Mouse (Mus musculus): ENCODE measurements around the gene Npepl1. TPM values are rescaled to one million over a fixed set of nuclear protein-coding genes. Genes with fewer than 3 reads are reported as not detected.

Gene Npepl1
- polyA plus RNA-seq, 1 experiment from 2014 or later, result 44.5 TPM

- Histone ChIP-seq H3K27ac (replicated peaks in 1 of 2; ENCODE audit: control insufficient read depth in 1 of 2, insufficient read depth in 1 of 2, low read depth in 2 of 2, low read length in 2 of 2) (no peak overlapping the region), H3K4me1 (ENCODE audit: control insufficient read depth in 2 of 2, insufficient read depth in 2 of 2, low read length in 2 of 2) (peaks cover 14 to 25% of the 10 kb centered on the region in 2 experiments), H3K9ac (ENCODE audit: low read length) (no peak overlapping the region), H3K4me2 (ENCODE audit: low read length) (no peak overlapping the region), H3K27me3 (ENCODE audit: control insufficient read depth, insufficient read depth, low read length) (no peaks in the 10 kb centered on the region), H3K4me3 (ENCODE audit: control insufficient read depth in 1 of 2, insufficient read depth in 1 of 2, low read depth in 1 of 2, low read length in 2 of 2) (no peak overlapping the region), H3K9me3 (ENCODE audit: control insufficient read depth, low read length) (no peaks in the 10 kb centered on the region), H3K36me3 (ENCODE audit: control insufficient read depth, insufficient read depth, low read length) (no peaks in the 10 kb centered on the region)
- WGBS, result 69% methylated on average over 5 of the region's 5 CpGs
- ATAC-seq (ENCODE audit: insufficient number of reproducible peaks, insufficient read depth, low FRiP score, low read depth), result no peak
These were observed 36.9 kb upstream of the Npepl1 start for GRCm38 (mm10) chr2:174073156-174073790.

GRCm38 (mm10) chr2:174074621-174075020 is 35.5 kb upstream of the Npepl1 start:
- 0% methylated on average over 8 of the region's 13 CpGs for WGBS

GRCm38 (mm10) chr2:174075072-174075570 is 35.0 kb upstream of the Npepl1 start:
- no peak for ATAC-seq (ENCODE audit: insufficient number of reproducible peaks, insufficient read depth, low FRiP score, low read depth)

More at GRCm38 (mm10) chr2:174074621-174075020, 35.5 kb upstream of the Npepl1 start:
- Histone ChIP-seq H3K9ac (ENCODE audit: low read length) (peak overlapping the region; percentile 96), H3K27me3 (ENCODE audit: control insufficient read depth, insufficient read depth, low read length) (no peaks in the 10 kb centered on the region), H3K4me1 (ENCODE audit: control insufficient read depth in 2 of 2, insufficient read depth in 2 of 2, low read length in 2 of 2) (peaks cover 14 to 27% of the 10 kb centered on the region in 2 experiments), H3K27ac (replicated peaks in 1 of 2; ENCODE audit: control insufficient read depth in 1 of 2, insufficient read depth in 1 of 2, low read depth in 2 of 2, low read length in 2 of 2) (peak overlapping the region; percentile 16 to 87; a peak in 2 of 4 replicates), H3K9me3 (ENCODE audit: control insufficient read depth, low read length) (no peaks in the 10 kb centered on the region), H3K36me3 (ENCODE audit: control insufficient read depth, insufficient read depth, low read length) (no peaks in the 10 kb centered on the region), H3K4me2 (ENCODE audit: low read length) (peak overlapping the region; percentile 98), H3K4me3 (ENCODE audit: control insufficient read depth in 1 of 2, insufficient read depth in 1 of 2, low read depth in 1 of 2, low read length in 2 of 2) (peak overlapping the region; percentile 50 to 97)
- ATAC-seq (ENCODE audit: insufficient number of reproducible peaks, insufficient read depth, low FRiP score, low read depth), result no peak

GRCm38 (mm10) chr2:174075673-174076432 is 34.3 kb upstream of the Npepl1 start, which contains the start of gene Stx16:
Gene Stx16, plus strand, starts transcription at chr2:174076308.
- H3K9me3 ChIP-seq (ENCODE audit: control insufficient read depth, low read length), result no peaks in the 10 kb centered on the region
- H3K36me3 ChIP-seq (ENCODE audit: control insufficient read depth, insufficient read depth, low read length), result no peaks in the 10 kb centered on the region
- no peaks in the 10 kb centered on the region for H3K27me3 ChIP-seq (ENCODE audit: control insufficient read depth, insufficient read depth, low read length)
- ATAC-seq (ENCODE audit: insufficient number of reproducible peaks, insufficient read depth, low FRiP score, low read depth), result peak; percentile 95
- H3K9ac ChIP-seq (ENCODE audit: low read length), result peak within 1 kb of the TSS; percentile 96
- H3K27ac ChIP-seq (replicated peaks in 1 of 2; ENCODE audit: control insufficient read depth in 1 of 2, insufficient read depth in 1 of 2, low read depth in 2 of 2, low read length in 2 of 2), result peak within 1 kb of the TSS; percentile 87 to 97
- H3K4me3 ChIP-seq (ENCODE audit: control insufficient read depth in 1 of 2, insufficient read depth in 1 of 2, low read depth in 1 of 2, low read length in 2 of 2), result peak within 1 kb of the TSS; percentile 95 to 97
- H3K4me2 ChIP-seq (ENCODE audit: low read length), result peak within 1 kb of the TSS; percentile 98
- H3K4me1 ChIP-seq (ENCODE audit: control insufficient read depth in 2 of 2, insufficient read depth in 2 of 2, low read length in 2 of 2), result peaks cover 14 to 27% of the 10 kb centered on the region in 2 experiments
- WGBS, result under 1% methylated on average over 32 of the region's 32 CpGs

More at GRCm38 (mm10) chr2:174075072-174075570, 35.0 kb upstream of the Npepl1 start:
- H3K4me1 ChIP-seq (ENCODE audit: control insufficient read depth in 2 of 2, insufficient read depth in 2 of 2, low read length in 2 of 2), result peaks cover 14 to 27% of the 10 kb centered on the region in 2 experiments
- peak overlapping the region; percentile 73 to 87 for H3K27ac ChIP-seq (replicated peaks in 1 of 2; ENCODE audit: control insufficient read depth in 1 of 2, insufficient read depth in 1 of 2, low read depth in 2 of 2, low read length in 2 of 2)
- no peaks in the 10 kb centered on the region for H3K36me3 ChIP-seq (ENCODE audit: control insufficient read depth, insufficient read depth, low read length)
- no peaks in the 10 kb centered on the region for H3K27me3 ChIP-seq (ENCODE audit: control insufficient read depth, insufficient read depth, low read length)
- H3K9me3 ChIP-seq (ENCODE audit: control insufficient read depth, low read length), result no peaks in the 10 kb centered on the region
- peak overlapping the region; percentile 96 for H3K9ac ChIP-seq (ENCODE audit: low read length)
- peak overlapping the region; percentile 98 for H3K4me2 ChIP-seq (ENCODE audit: low read length)
- 2% methylated on average over 22 of the region's 22 CpGs for WGBS
- H3K4me3 ChIP-seq (ENCODE audit: control insufficient read depth in 1 of 2, insufficient read depth in 1 of 2, low read depth in 1 of 2, low read length in 2 of 2), result peak overlapping the region; percentile 50 to 97

DNA sequence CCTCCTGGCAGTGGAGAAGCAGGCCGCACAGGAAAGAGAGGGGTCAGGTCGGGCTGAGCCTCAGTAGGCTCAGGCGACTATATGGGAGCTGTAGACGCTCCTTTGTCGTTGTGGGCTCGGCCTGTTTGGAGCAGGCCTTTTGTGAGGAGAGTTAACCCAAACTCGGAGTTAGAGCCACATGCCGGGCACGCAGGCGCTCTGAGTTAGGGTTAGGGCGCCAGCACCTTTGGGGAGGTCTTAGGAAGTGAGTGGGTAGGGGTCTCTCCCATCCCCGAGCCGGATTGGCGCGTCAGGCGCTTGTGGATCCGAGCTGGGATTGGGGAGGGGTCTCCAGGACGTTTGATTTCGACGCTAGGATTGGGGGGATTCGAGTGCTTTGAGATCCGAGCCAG is 33.7 kb upstream of the Npepl1 start:
- peak overlapping the region; percentile 98 for H3K4me2 ChIP-seq (ENCODE audit: low read length)
- no peaks in the 10 kb centered on the region for H3K9me3 ChIP-seq (ENCODE audit: control insufficient read depth, low read length)
- peaks cover 14 to 27% of the 10 kb centered on the region in 2 experiments for H3K4me1 ChIP-seq (ENCODE audit: control insufficient read depth in 2 of 2, insufficient read depth in 2 of 2, low read length in 2 of 2)
- peak overlapping the region; percentile 66 to 87 for H3K27ac ChIP-seq (replicated peaks in 1 of 2; ENCODE audit: control insufficient read depth in 1 of 2, insufficient read depth in 1 of 2, low read depth in 2 of 2, low read length in 2 of 2)
- under 1% methylated on average over 22 of the region's 22 CpGs for WGBS
- H3K27me3 ChIP-seq (ENCODE audit: control insufficient read depth, insufficient read depth, low read length), result no peaks in the 10 kb centered on the region
- no peaks in the 10 kb centered on the region for H3K36me3 ChIP-seq (ENCODE audit: control insufficient read depth, insufficient read depth, low read length)
- H3K9ac ChIP-seq (ENCODE audit: low read length), result peak overlapping the region; percentile 96
- peak overlapping the region; percentile 95 to 97 for H3K4me3 ChIP-seq (ENCODE audit: control insufficient read depth in 1 of 2, insufficient read depth in 1 of 2, low read depth in 1 of 2, low read length in 2 of 2)
- ATAC-seq (ENCODE audit: insufficient number of reproducible peaks, insufficient read depth, low FRiP score, low read depth), result no peak

- Histone ChIP-seq H3K4me3 (ENCODE audit: control insufficient read depth in 1 of 2, insufficient read depth in 1 of 2, low read depth in 1 of 2, low read length in 2 of 2) (peak overlapping the region; percentile 95 to 97), H3K9me3 (ENCODE audit: control insufficient read depth, low read length) (no peaks in the 10 kb centered on the region), H3K27ac (replicated peaks in 1 of 2; ENCODE audit: control insufficient read depth in 1 of 2, insufficient read depth in 1 of 2, low read depth in 2 of 2, low read length in 2 of 2) (peak overlapping the region; percentile 49 to 87; a peak in 3 of 4 replicates), H3K4me1 (ENCODE audit: control insufficient read depth in 2 of 2, insufficient read depth in 2 of 2, low read length in 2 of 2) (peaks cover 14 to 27% of the 10 kb centered on the region in 2 experiments), H3K36me3 (ENCODE audit: control insufficient read depth, insufficient read depth, low read length) (no peaks in the 10 kb centered on the region), H3K27me3 (ENCODE audit: control insufficient read depth, insufficient read depth, low read length) (no peaks in the 10 kb centered on the region), H3K4me2 (ENCODE audit: low read length) (peak overlapping the region; percentile 98), H3K9ac (ENCODE audit: low read length) (peak overlapping the region; percentile 96)
- ATAC-seq (ENCODE audit: insufficient number of reproducible peaks, insufficient read depth, low FRiP score, low read depth), result no peak
- under 1% methylated on average over 19 of the region's 19 CpGs for WGBS
These were observed 33.0 kb upstream of the Npepl1 start for GRCm38 (mm10) chr2:174077004-174077695.

GRCm38 (mm10) chr2:174077776-174078338 is 32.3 kb upstream of the Npepl1 start:
- no peaks in the 10 kb centered on the region for H3K27me3 ChIP-seq (ENCODE audit: control insufficient read depth, insufficient read depth, low read length)
- peak overlapping the region; percentile 6 to 97; a peak in 3 of 4 replicates for H3K4me3 ChIP-seq (ENCODE audit: control insufficient read depth in 1 of 2, insufficient read depth in 1 of 2, low read depth in 1 of 2, low read length in 2 of 2)
- H3K27ac ChIP-seq (replicated peaks in 1 of 2; ENCODE audit: control insufficient read depth in 1 of 2, insufficient read depth in 1 of 2, low read depth in 2 of 2, low read length in 2 of 2), result no peak overlapping the region
- H3K4me2 ChIP-seq (ENCODE audit: low read length), result peak overlapping the region; percentile 98
- peak overlapping the region; percentile 96 for H3K9ac ChIP-seq (ENCODE audit: low read length)
- H3K9me3 ChIP-seq (ENCODE audit: control insufficient read depth, low read length), result no peaks in the 10 kb centered on the region
- 14% methylated on average over 11 of the region's 11 CpGs for WGBS
- peaks cover 14 to 27% of the 10 kb centered on the region in 2 experiments for H3K4me1 ChIP-seq (ENCODE audit: control insufficient read depth in 2 of 2, insufficient read depth in 2 of 2, low read length in 2 of 2)
- no peak for ATAC-seq (ENCODE audit: insufficient number of reproducible peaks, insufficient read depth, low FRiP score, low read depth)
- H3K36me3 ChIP-seq (ENCODE audit: control insufficient read depth, insufficient read depth, low read length), result no peaks in the 10 kb centered on the region

All from heart, embryonic 14.5 days (tissue).